Mouse (Mus musculus) c-Kit-negative CD71-positive TER-119-positive erythroid progenitor cells, embryonic 14.5 days (primary cell): ENCODE measurements around the gene Npy2r.

ENCODE experiments used
- DNase-seq: peaks from one replicate; pipeline ENCODE4 v3.0.0-alpha.2; 2013; ENCODE audit warnings: low read depth, low spot score

The Npy2r gene

DNA sequence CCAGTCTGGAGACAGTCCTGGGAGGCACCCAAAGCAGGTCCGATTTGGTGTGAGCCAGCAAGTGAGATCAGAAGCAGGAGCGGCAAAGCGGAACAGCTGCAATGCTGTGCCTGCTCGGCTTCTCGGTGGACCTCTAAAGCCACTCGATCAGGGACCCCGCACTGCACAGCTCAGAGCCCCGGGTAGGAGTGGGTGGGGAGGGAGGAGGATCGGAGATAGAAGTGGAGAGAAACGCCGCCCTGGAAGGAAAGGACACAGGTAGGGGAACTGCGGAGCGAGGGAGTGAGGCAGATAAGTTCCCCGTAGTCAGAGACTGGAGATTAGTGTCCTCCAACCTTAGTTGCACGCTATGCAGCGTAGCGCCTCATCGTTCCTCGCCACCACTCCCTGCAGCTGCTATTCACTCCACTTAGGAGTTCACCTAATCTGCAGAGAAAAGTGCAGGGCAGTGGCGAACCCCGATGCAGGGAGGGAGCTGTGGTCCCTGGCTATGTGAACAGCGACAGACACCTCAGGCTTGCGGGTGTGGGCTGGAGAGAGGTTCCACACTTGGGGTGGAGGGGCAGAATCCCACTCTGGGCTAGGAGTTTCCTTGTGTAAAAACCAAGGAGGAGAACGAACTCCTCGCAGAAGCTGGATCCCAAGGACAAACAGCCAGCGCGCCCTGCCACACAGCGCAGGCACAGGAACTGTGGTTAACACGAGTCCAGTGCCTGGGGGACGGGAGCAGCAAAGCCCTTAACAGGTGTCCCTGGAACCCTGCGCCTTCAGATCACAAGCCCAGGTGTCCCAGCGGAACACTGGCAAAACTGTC lies at the start of gene Npy2r:
TSS of gene Npy2r (minus strand) at position 177 of the 814 bp plus-strand sequence.
- no peak for DNase-seq

DNA sequence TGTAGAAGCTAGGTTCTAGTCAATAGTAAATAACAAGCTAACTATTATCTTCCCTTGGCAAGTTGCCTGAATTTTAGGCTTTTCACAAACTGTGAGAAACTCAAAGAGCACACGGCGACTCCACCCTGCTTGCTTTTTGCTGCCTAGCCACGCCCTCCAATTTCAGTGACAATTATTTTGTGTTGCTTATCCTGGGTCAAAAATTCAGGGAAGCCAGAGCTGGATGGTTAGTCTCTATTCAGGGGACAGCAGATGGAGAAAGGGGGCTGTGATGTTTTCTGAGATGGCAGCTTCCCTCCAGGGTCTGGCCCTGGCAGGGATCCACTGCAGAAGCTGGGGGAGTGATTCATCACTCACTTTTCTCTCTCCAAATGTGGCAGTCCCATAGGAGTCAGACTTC lies 9.9 kb upstream of the Npy2r start:
- DNase-seq: no peak

DNA sequence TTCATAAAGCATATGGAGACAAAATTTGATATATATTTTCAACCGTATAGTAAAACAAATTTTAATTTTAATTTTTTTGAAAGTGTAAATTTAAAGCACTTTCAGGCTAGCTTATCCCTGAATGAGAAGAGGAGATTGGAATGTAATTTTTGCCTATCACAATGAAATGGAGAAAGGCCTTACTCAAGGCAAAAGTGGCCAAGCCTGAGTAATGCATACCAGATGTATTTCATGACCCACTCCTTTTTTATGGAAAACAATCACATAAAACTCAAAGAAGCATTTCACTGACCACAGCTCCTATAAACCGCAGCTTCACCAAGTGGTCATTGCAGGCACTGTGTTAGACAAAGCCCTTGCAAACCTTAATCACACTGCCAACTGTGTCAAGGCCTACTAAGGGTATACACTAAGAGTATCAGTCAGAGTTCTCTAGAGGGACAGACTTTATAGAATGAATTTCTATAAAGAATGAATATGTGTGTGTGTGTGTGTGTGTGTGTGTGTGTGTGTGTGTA lies 8.5 kb upstream of the Npy2r start:
- DNase-seq: no peak

DNA sequence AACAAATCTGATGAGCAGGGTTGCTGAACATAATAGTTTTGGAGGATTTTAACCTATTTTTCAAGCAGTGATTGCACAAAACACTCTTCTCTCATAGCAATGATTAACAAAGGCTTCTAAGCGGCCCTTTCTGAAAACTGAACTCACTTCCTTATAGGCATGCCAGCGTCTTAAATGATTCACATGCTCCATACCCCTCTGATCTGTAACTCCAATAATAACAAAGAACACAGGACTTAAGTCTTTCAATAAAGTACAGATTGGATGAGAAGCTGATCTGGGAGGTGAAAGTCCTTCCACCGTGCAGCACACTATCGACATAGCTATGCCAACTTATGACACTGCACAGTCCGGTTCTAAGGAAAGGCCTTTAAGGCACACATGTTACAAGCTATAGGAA lies 2.0 kb upstream of the Npy2r start:
- no peak for DNase-seq

DNA sequence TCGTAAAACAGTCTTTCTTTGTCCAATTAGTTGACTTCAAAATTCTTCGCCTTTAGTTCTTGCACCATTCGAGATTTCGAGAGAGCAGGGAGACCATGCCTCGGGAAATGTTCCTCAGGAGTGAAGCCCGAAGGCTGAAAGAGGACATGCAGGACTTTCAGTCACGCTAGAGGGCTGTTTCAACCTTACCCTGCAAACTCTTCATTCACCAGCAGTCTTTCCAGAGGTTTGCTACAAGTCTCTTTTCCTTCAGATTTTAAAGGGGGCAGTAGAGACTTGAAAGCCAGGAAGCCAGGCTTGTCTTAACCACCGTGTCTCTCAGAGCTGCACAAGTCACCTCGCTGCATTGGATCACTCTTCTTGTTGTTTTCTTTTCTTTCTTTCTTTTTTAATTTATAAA lies 869 bp upstream of the Npy2r start:
- no peak for DNase-seq

DNA sequence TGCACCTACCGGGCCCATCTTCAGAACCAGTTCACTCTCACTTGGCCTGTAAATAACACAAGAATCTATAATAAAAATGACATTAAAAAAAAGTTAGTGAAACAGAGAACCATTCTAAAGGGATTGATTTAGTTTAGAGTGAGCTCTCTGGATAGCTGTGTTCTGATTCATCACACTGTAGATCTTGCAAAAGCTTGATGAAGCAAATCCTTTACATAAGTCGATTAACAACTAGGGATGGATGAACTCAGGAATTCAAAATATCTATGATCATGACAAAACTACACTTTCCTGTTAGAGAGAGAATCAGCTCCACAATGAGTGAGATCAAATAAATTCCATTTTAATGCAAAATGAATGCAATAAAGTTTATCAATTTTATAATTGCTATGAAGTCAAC lies 6.4 kb downstream of the Npy2r start:
- no peak for DNase-seq

DNA sequence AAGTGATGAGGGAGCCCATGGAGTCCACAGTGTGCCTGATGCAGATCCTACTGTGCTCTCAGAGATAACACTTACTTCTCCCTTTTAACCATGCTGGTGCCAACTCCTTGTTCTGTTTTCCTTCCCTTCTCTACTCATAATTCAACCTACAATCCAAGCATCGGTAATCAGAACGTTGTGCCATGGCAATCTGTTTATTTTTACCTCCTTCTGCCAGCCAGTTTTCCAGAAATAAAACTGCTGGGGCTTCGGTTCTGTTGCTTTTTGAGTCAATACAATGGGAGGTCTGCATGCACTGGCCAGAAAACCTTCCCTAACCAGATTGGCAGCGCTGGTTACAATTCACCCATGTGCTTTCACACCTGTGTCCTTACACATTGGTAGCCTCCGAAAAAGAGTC lies 7.9 kb downstream of the Npy2r start:
- DNase-seq: no peak

DNA sequence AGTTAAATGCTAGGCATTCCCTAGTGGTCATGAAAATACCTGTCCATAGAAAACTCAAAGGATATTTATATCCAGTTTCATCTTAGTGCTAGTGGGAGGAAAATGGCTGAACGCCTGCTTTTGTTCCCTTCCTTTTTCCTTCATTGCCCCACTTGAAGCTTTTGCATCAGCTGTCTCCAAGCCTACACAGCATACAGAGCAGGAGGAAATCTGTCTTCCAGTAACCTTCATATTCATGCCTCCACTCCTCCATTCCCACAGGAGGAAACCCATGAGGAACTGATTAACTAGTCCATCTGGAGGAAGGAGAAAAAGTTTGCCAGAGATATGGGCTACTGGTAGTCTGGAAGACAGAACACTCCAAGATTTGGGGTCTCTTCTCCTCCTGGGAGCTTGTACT lies 23.1 kb downstream of the Npy2r start:
- DNase-seq: no peak

DNA sequence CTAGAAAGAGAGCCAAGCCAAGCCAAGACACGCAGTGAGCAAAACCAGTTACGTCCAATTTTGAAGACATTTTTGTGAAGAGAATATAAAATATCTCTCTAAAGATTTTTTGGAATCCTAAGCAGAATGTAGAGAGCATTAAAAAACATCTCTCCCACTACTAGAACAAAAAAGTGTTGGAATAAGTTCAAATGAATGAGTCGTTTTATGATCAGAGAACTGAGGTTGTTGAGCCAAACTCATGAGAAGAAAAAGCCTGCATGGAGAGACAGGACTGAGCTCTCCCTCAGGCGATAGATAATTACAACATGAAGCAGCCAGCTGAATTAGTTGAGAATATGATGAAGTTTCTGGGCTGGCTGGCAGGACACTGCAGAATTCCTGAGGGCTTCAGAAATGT lies 49.9 kb downstream of the Npy2r start:
- DNase-seq: no peak
